8 mouse cellular contexts compared by ENCODE assay signal in the genomic region with DNA sequence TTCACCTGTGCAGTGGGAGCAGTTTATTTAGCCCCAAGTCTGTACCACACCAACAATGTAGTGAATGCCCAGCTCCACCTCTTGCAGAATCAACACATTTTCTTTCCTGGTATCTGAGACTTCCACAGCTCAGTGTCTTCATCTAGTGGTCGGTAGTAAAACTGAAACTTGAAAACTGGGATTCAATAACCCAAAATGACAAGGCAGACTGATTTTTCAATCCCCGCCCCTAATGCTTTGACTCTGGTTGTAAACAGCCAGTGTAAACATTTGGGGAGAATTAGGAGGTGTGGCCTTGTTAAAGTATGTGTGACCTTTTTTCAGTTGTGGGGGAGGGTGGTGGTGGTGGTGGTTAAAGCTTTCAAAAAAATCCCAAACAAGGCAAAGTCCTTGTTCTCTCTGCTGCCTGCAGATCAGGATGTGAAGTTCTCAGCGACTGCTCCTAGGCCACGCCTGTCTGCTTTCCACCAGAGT. TPM values are rescaled to one million over a fixed set of nuclear protein-coding genes. Genes with fewer than 3 reads are reported as not detected.
DNase-seq lines count a peak whose midpoint lies in the region; ATAC-seq and TF ChIP-seq lines count a peak whose summit lies in the region.
"Had no signal": no experiment of that assay in that cellular context is flagged by ENCODE, and none has a peak within 500 bp of the region (broad histone marks: within the 10 kb centered on the region; RNA-seq: fewer than 3 reads in every experiment).

No protein-coding gene starts in this region.

- no peaks in the 10 kb centered on the region for H3K27me3 ChIP-seq in hindbrain, postnatal 0 days (ENCODE audit: insufficient read depth, low read length)
- no peaks in the 10 kb centered on the region for H3K27me3 ChIP-seq in hindbrain, embryonic 12.5 days
- H3K27me3 ChIP-seq in liver, embryonic 15.5 days: no peaks in the 10 kb centered on the region
- H3K27me3 ChIP-seq in stomach, embryonic 16.5 days (ENCODE audit: control insufficient read depth, insufficient read depth, low read length): no peaks in the 10 kb centered on the region

- no peak overlapping the region for H3K27ac ChIP-seq in hindbrain, postnatal 0 days
- no peak overlapping the region for H3K27ac ChIP-seq in hindbrain, embryonic 12.5 days
- no peak overlapping the region for H3K27ac ChIP-seq in liver, embryonic 15.5 days (replicated peaks)
- H3K27ac ChIP-seq in stomach, embryonic 16.5 days (ENCODE audit: low read length): peak overlapping the region; percentile 11; the same call in 1 of the 2 replicates

- H3K36me3 ChIP-seq in hindbrain, postnatal 0 days (ENCODE audit: insufficient read depth, low read length): no peaks in the 10 kb centered on the region
- H3K36me3 ChIP-seq in hindbrain, embryonic 12.5 days: no peaks in the 10 kb centered on the region
- no peaks in the 10 kb centered on the region for H3K36me3 ChIP-seq in liver, embryonic 15.5 days (replicated peaks)
- H3K36me3 ChIP-seq in stomach, embryonic 16.5 days (ENCODE audit: control insufficient read depth, insufficient read depth, low read length): no peaks in the 10 kb centered on the region

- H3K4me2 ChIP-seq in hindbrain, postnatal 0 days (ENCODE audit: low read depth, low read length): no peak overlapping the region
- no peak overlapping the region for H3K4me2 ChIP-seq in hindbrain, embryonic 12.5 days (replicated peaks)
- H3K4me2 ChIP-seq in liver, embryonic 15.5 days: no peak overlapping the region
- H3K4me2 ChIP-seq in stomach, embryonic 16.5 days (ENCODE audit: low read depth, low read length): no peak overlapping the region

- peak; percentile 70 for DNase-seq in hindbrain, postnatal 0 days (ENCODE audit: low spot score)
- peak; percentile 8 for DNase-seq in R1 (ENCODE audit: low read depth, low spot score)
- peak; percentile 12 to 24 for DNase-seq in heart, postnatal 10 days
- DNase-seq in thymus, postnatal 25 days: no peak

- intact Hi-C loops in heart, postnatal 10 days (cut with DNase I): loop anchor here (5.0 to 10.0 kb wide), 2 partner anchors 324 to 411 kb away; no protein-coding TSS in a partner anchor

- H3K4me3 ChIP-seq in hindbrain, postnatal 0 days (ENCODE audit: low read length): no peak overlapping the region
- H3K4me3 ChIP-seq in hindbrain, embryonic 12.5 days: no peak overlapping the region
- no peak overlapping the region for H3K4me3 ChIP-seq in liver, embryonic 15.5 days (replicated peaks)
- H3K4me3 ChIP-seq in stomach, embryonic 16.5 days (replicated peaks; ENCODE audit: low read length): no peak overlapping the region
- H3K4me3 ChIP-seq: erythroblast, embryonic 14.5 days had no signal

- H3K9ac ChIP-seq in hindbrain, postnatal 0 days (replicated peaks; ENCODE audit: low read length): no peak overlapping the region
- no peak overlapping the region for H3K9ac ChIP-seq in hindbrain, embryonic 12.5 days
- H3K9ac ChIP-seq in liver, embryonic 15.5 days: no peak overlapping the region
- H3K9ac ChIP-seq in stomach, embryonic 16.5 days (ENCODE audit: low read length): no peak overlapping the region

- H3K4me1 ChIP-seq in hindbrain, postnatal 0 days (ENCODE audit: insufficient read depth, low read length): no peaks in the 10 kb centered on the region
- H3K4me1 ChIP-seq in hindbrain, embryonic 12.5 days: no peaks in the 10 kb centered on the region
- peaks cover 3% of the 10 kb centered on the region; the same call in 1 of the 2 replicates for H3K4me1 ChIP-seq in liver, embryonic 15.5 days (replicated peaks)
- peaks cover 3% of the 10 kb centered on the region; the same call in 1 of the 2 replicates for H3K4me1 ChIP-seq in stomach, embryonic 16.5 days (ENCODE audit: control insufficient read depth, insufficient read depth, low read length)

- TF ChIP-seq CTCF in hindbrain, postnatal 0 days (IDR thresholded peaks at IDR 0.05; ENCODE audit: low read depth): peak; percentile 87

- ATAC-seq in hindbrain, postnatal 0 days: peak; percentile 70
- ATAC-seq in hindbrain, embryonic 12.5 days (ENCODE audit: low FRiP score): no peak
- ATAC-seq in liver, embryonic 15.5 days (ENCODE audit: insufficient read depth): peak; percentile 92
- ATAC-seq in stomach, embryonic 16.5 days (ENCODE audit: insufficient read depth, low FRiP score): peak; percentile 70

- 59% methylated on average over 4 of the region's 4 CpGs for WGBS in hindbrain, postnatal 0 days
- 66% methylated on average over 4 of the region's 4 CpGs for WGBS in hindbrain, embryonic 12.5 days
- 29% methylated on average over 4 of the region's 4 CpGs for WGBS in liver, embryonic 15.5 days (ENCODE audit: insufficient replicate concordance)
- 22% methylated on average over 4 of the region's 4 CpGs for WGBS in stomach, embryonic 16.5 days

- no peaks in the 10 kb centered on the region for H3K9me3 ChIP-seq in hindbrain, postnatal 0 days (ENCODE audit: low read length)
- no peaks in the 10 kb centered on the region for H3K9me3 ChIP-seq in hindbrain, embryonic 12.5 days (replicated peaks)
- H3K9me3 ChIP-seq in liver, embryonic 15.5 days (replicated peaks): no peaks in the 10 kb centered on the region
- H3K9me3 ChIP-seq in stomach, embryonic 16.5 days (replicated peaks; ENCODE audit: control insufficient read depth, low read length): no peaks in the 10 kb centered on the region

RNA-seq across cellular contexts. Expression of a gene that starts 1.7 kb away (rescaled TPM):
- not detected in 2 replicates for total RNA-seq in hindbrain, postnatal 0 days (2014; rRNA removed)
- polyA plus RNA-seq in hindbrain, postnatal 0 days (2015; fragmentation: Nextera tagmentation; extraction: Ambion mirVana): not detected in 2 replicates
- 0.08 TPM in 1 of 2 replicates, not detected in the other for polyA plus RNA-seq in hindbrain, embryonic 12.5 days (2016; fragmentation: Nextera tagmentation; extraction: Ambion mirVana)
- total RNA-seq in heart, postnatal 10 days (2021): under 1 TPM; 0.10 to 0.14 TPM
- 1.5 and 2.0 TPM in 2 replicates for polyA plus RNA-seq in liver, embryonic 15.5 days (2015; fragmentation: Nextera tagmentation; extraction: Ambion mirVana)
- polyA plus RNA-seq in stomach, embryonic 16.5 days (2015; fragmentation: Nextera tagmentation; extraction: Ambion mirVana): 0.20 and 0.48 TPM in 2 replicates
- polyA plus RNA-seq: erythroblast, embryonic 14.5 days had no signal

RNA-seq across cellular contexts. Expression of a gene that starts 45.4 kb away (rescaled TPM):
- total RNA-seq in hindbrain, postnatal 0 days (2014; rRNA removed): not detected in 2 replicates
- not detected in 2 replicates for polyA plus RNA-seq in hindbrain, postnatal 0 days (2015; fragmentation: Nextera tagmentation; extraction: Ambion mirVana)
- 0.27 TPM in 1 of 2 replicates, not detected in the other for polyA plus RNA-seq in hindbrain, embryonic 12.5 days (2016; fragmentation: Nextera tagmentation; extraction: Ambion mirVana)
- total RNA-seq in heart, postnatal 10 days (2021): not detected
- 0.14 and 0.18 TPM in 2 replicates for polyA plus RNA-seq in liver, embryonic 15.5 days (2015; fragmentation: Nextera tagmentation; extraction: Ambion mirVana)
- 5.3 and 5.4 TPM in 2 replicates for polyA plus RNA-seq in stomach, embryonic 16.5 days (2015; fragmentation: Nextera tagmentation; extraction: Ambion mirVana)
- polyA plus RNA-seq: erythroblast, embryonic 14.5 days had no signal
